Mouse (Mus musculus): ENCODE measurements at regions not wholly inside any gene's neighbourhood (a gene's known extent, or its start where the extent isn't known, plus 50 kb on each side); places are given as distances from the start of the nearest gene placed in this dataset.
"Not testable (repeated sequence)": the region's sequence is repeated elsewhere in the genome, so short reads cannot be mapped to it uniquely, and the experiment has no call there.

DNA sequence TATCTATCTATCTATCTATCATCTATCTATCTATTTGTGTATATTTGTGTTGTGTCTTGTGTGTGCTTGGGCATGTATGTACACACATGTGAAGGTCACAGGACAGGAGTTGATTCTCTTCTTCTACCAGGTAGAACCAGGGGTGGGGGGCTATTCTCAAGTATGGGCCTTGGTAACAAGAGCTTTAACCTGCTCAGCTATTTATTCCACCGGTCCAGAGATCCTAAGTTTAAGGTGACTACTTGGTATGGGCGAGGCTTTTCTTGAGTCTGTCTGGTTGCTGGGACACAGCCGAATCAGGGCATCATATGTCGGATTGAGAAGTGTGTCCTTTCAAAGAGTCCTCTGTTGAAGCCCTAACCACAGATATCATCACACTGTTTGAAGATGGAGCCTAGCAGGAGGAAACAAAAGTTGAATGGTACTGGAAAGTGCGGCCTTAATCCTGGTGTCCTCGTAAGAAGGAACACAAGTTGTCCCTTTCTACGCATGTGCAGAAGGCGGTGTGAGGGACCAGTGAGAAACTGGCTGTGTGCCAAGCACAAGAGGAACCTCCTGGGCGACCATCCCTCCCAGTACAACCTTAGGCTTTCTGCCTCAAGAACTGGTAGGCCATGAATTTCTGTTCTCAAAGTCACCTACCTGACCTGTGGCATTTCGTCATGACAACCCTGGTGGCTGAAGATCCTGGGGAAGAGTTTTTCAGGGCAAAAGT, 80.0 kb upstream of the Cpsf6 start:
- no peak for DNase-seq

DNA sequence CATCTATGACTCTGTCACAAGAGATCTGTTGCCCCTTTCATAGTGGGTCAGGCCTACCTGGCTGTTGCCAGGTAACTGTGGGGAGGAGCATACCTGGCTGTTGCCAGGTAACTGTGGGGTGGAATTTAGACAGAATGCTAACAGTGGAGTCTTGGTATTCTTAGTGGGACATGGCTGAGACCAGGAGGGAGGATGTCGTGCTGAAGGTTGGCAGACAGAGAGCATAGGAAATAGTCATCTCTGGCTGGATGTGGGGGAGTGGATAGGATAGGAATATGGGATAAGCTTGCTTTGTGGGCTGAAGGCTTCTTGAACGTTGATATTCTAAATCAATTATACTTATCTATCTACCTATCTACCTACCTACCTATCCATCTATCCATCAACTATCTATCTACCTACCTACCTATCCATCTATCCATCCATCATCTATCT, 79.2 kb upstream of the Cpsf6 start:
- DNase-seq: no peak

DNA sequence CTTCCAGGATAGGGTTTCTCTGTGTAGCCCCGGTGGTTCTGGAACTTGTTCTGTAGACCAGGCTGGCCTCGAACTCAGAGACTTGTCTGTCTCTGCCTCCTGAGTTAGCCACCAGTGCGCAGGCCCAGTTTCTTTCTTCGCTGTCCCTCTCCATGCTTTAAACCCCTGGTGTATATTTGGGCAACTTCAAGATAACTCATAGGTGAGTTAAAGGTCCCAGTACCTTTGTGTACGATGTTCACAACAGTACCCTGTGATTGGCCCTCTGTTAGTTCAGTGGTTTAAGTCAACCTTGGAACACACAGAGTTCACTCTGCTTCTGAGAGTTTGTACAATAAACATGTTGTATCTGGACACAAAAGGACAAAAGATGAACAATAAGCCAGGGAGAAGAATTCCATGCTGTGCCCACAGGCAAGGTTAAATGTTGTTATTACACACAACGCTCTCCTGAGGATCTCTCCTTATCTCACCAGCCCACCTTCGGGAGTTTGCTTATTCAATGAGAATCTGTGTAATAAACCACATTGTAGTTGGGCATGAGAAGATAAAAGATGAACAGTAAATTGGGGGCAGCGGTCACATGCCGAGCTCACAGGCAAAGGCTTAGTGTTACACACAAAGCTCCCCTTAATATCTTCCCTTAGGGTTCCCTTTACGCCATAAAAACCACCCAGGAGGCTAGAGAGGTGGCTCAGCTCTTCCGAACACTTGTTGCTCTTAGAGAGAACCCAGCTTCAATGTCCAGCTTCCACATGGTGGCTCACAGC, 78.6 kb upstream of the Cpsf6 start:
- no peak for DNase-seq

DNA sequence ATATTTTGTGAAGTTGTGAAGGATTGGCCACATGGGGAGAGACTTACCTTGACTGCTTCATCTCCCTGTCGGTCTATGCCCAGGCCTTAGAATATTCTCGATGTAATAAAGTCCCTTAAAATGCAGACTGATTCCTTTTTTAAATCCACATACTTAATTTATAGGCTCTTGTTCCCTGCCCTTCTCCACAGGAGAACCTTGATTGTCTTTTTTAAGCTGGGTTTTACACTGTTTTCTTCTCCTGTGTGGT, 77.8 kb upstream of the Cpsf6 start:
- no peak for DNase-seq

DNA sequence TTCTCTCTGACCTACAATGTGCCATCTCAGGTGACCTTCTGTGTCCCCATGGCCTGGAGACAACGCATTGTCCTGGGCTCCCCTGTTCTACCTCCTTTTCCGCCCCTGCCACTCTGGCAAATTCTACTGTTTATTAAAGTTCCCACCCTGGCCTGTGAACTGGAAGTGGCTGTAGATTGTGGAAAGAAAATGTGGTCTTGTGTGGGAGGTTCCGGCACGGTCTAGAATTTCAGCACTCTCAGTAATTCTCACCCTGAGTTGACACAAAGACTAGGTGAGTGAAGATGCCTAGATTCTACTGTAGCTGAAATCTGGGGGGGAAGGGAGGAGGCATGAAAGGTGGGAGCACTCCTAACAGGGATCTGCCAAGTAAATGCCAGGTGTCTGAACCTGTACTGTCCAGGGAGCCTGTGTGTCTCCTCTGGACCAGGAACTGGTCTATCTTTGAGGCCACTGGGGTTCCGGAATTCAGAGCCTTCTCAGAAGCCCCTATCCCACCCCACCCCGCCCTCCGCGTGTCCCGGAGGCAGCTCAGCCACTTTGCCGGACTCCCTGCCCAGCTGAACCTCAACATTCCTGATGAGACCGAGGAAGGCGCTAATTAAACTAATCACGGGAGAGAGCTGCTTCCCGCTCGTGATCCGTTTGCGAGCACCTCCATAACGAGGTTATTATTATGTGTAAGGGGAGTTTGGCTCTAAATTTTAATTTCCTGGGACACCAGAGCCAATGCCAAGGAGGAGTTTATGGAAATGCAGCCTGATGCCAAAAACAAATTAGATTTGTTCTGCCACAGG, 77.3 kb upstream of the Cpsf6 start:
- DNase-seq: no peak

DNA sequence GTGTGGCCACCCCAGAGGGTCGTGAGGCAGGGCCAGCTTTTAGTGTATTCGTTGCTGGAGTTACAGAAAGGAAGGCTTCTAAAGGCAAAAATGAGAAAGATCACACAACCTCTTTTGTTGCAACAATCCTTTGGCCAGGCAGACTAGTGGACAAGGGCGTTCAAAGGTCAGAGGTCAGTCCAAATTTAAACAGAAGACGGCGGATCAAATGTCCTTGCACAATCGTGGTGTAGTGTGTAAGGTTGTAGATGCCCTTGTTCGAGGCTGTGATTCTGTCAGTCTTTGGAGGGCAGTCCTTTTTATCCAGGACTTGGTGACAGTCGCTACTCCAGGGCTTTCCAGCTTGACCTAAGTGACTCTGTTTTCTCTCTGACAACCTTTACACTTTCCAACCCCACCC, 76.6 kb upstream of the Cpsf6 start:
- DNase-seq: no peak

DNA sequence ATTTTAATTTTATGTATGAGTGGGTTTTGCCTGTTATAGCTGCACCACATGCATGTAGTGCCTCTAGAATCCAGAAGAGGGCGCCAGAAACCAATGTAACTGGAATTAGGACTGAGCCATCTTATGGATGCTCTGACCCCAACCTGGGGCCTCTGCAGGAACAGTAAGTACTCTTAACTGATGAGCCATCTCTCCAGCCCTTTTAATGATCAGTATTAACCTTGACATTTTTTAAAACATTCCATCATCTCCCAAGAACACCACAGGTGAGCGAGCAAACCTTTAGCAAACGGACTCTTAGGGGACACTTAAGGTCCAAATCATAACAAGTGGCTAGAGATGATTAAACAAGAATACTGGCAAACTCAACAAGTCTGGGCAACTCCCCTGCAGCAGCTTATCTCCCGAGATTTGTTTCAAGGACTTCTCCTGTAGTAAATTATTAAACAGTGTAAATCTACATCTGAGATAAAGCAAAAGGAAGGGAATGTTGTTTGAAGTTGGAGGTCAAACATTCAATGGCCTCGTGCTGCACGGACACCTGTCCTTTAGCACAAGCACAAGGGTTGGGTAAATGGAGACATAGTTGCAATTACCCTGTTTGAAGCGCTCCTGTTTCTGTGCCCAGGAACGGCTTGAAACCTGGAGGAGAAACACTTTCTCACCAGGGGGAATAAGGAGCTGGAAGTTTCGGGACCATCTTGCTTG, 75.9 kb upstream of the Cpsf6 start:
- peak; percentile 40 for DNase-seq

DNA sequence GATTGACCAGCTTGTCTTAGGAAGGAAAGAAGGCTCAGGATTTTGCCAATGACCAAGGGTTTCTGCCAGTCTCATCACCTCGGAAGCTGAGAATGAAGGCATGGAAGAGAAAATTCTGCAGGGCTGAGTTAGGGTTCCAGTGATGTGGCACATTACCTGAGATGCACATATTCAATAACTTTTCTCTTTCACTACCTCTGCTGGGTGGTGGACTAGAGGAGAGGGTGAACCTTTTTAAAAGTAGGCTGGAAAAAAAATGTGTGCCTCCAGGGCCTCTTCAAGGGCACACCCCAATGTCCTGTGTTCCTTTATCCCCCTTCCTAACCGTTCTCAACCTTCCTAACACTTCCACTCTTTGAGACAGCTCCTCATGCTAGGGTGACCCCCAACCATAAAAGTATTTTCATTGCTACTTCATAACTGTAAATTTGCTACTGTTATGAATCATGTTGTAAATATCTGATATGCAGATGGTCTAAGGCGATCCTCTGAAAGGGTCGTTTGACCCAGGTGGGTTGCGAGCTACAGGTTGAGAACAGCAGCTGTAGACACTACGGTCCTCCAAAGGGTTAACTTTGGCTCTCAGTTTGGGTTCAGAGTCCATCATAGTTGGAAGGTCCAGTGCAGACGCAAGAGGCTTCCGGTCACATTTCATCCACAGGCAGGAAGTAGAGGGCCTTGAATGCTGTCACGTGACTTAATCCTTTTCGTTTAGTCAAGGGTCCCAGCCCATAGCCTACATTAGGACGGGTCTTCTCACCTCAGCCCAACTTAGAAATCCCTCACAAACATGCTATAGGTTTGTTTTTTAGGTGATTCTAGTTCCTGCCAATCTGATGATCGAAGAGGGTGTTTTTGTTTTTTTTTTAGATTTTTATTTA, 75.1 kb upstream of the Cpsf6 start:
- no peak for DNase-seq

DNA sequence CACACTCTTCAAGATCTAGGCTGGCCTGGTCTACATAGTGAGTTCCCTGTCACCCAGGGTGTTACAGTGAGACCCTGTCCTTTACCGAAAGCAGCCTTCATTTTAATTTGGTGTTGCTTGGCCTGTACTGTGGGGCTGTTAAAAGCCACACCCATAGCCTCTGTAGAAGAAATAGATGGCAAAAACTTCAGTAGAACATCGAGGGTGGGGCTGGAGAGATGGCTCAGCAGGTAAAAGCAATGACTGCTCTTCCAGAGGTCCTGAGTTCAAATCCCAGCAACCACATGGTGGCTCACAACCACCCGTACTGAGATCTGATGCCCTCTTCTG, 74.3 kb upstream of the Cpsf6 start:
- DNase-seq: no peak

DNA sequence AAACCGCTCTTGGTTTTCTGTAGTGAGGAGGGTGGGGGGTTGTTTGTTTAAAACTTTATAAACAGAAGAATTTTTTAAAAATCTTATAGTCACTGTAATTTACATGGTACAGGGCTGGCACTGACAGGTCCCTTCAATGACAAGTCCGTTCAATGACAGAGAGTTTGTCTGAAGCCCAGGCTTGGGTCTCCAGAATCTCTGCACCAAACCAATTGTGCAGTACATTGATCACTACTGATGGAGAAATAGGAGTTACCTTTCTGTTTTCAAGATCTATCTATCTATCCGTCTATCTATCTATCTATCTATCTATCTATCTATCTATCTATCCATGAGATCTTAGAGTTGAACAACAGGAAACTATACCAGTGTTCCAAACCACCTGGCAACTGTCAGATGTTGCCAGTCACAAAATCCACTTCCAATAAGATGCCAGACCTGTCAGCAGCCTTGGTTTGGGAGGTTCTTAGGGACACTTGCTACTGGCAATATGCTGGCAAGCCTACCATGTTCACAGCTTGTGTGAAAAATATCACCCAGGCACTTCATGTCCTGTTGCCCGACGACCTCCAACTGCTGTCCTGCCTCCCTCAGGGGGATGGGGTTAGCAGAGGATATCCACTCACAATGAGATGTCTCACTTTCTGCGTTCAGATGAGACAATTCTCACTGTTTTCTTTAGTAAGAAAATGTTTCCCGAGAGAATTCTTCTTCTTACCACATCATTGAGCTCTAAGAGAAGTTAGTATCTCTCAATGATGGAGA, 73.8 kb upstream of the Cpsf6 start:
- no peak for DNase-seq

DNA sequence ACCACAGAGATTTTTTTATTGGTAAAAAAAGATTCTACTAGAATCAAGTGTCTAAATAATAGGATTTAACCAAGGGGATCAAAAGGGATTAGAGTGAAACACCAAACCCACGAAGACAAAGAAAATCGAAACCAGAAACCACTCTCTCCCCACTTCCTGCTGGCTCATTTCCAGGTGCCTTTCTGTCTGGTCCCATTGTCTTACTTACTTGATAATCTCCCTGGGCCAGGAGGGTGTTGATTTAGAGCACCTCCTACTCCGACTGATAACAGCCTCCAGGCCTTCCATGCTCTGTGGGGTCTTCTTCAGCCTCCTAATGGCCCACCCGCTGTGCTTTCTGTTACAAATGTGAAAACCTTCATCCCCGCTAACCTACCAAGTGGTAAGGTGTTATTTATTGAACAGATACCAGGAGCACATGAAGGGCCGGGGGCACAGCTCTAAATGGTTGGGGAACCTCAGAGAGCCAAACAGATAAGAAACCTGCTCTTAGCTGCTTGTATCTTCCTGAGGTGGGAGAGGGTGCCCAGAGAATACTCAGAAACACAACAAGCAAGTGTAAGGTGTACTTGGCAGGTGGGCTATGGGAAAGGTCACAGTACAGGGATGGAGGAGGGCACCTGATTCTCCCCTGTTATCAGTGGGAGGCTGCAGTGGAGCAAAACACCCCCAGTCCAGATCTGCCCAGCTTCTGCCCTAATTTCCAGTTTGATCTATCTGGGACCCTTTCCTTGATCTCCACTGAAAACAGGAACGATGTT, 72.6 kb upstream of the Cpsf6 start:
- no peak for DNase-seq

DNA sequence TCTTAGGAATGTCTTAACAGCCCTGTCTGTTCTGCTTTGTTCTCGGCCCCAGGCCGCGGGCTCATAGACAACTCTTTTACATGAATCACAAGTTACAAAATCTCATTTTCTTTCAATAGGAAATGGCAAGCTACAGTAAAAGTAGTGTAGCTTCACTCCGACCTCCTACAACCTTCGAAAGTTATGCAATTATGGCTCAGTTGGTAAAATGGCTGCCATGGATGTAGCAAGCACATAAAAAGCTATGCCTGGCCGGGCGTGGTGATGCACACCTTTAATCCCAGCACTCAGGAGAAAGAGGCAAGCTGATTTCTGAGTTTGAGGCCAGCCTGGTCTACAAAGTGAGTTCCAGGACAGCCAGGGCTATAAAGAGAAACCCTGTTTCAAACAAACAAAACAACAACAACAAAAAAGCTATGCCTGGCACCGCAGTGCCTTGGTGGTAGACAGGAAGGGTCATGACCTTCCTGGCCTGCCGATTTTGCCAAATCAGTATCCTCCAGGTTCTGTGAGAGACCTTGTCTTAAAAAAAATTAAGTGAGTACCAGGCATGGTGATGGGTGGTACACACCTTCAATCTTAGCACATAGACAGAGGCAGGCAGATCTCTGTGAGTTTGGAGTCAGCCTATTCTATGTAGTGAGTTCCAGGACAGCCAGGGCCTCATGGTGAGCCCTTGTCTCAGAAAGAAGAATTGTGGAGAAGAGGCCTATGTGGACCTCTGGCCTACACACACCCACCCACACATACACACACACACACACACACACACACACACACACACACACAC, 71.8 kb upstream of the Cpsf6 start:
- DNase-seq: no peak

DNA sequence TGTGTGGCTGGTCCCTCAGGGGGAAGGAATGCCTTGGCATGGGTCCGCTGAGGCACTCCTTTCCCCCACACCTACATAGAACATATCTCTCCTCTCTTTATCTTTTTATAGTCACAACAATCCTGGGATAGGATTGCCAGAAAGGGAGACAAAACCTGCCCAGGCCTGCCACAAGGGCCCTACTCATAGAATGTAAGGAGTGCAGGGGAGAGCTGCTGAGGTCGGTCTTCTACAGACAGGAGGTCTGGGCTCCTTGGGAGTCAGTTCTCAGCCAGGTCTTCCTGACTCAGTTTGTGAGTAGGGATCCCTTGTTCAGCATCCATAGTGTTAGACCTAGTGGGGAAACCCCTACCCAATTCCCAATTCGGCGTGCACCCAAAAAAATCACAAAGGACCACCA, 70.8 kb upstream of the Cpsf6 start:
- no peak for DNase-seq

DNA sequence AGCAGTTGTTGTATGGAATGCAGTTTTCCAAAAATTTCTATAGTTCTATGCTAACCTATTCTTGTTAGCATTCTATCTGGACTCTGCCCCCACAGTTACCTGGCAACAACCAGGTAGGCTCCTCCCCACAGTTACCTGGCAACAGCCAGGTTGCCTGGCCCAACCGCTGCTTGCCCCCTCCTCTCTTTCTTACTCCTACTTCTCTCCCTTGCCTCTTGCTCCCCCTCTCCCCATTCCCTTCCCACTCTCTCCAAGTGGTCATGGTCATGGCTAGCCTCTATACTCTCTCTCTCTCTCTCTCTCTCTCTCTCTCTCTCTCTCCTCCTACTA, 70.4 kb upstream of the Cpsf6 start:
- DNase-seq: no peak

DNA sequence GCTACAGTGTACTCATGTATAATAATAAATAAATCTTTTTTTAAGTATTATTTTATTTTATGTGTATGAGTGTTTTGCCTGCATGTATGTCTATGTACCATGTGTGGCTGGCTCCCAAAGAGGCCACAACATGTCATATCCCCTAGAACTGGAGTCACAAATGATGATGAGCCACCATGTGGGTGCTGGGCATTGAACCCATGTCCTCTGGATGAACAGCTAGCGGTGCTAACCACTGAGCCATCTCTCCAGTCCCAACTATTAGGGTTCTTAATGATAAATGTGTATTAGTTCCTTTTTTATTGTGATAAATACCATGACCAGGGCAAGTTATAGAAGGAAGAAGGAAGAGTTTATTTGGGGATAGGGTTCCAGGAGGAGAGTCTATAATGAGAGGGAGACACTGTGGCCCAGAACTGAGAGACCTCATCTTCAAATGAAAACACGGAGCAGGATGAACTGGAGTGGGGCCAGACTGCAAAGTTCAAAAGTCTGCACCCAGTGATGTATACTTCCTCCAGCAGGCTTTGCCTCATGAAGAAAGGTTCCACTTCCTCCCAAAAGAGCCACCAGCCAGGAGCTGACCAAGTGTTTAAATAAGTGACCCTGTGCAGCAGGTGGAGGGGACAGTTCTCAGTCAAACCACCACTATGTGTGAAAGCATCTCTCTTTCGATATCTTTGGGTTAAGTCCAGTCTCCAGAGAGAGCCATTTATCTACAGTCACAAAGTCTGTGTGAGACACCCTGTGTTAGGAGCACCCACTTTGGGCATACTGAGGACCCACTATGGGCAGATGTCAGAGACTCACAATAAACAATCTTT, 69.8 kb upstream of the Cpsf6 start:
- no peak for DNase-seq

DNA sequence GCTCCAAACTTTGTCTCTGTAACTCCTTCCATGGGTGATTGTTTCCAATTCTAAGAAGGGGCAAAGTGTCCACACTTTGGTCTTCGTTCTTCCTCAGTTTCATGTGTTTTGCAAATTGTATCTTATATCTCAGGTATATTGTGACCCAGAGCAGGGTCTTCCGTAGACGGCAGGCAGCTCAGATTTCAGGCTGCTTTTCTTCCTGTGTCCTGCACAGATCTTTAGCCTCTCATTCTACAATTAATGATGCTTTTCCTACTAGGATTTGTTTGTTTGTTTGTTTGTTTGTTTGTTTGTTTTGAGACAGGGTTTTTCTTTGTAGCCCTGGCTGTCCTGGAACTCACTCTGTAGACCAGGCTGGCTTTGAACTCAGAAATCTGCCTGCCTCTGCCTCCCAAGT, 69.0 kb upstream of the Cpsf6 start:
- not testable (repeated sequence) for DNase-seq

DNA sequence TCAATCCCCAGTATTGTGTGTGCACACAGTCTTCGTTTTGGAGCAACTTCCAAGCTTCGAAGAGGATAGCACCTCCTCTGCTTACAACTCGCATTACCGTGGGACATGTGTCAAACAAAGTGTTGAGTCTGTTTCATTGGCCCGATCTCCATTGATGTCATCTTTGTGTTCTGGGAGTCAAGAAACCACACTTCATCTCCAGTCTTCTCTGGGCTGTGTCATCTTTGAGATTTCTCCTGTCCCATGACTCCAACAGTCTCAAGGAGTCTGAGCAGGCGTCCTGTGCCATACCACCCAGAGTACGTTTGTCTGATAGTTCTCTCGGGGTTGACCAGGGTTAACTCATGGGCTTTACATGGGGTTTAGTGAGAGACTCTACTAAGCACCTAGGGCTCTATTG, 67.8 kb upstream of the Cpsf6 start:
- DNase-seq: no peak

DNA sequence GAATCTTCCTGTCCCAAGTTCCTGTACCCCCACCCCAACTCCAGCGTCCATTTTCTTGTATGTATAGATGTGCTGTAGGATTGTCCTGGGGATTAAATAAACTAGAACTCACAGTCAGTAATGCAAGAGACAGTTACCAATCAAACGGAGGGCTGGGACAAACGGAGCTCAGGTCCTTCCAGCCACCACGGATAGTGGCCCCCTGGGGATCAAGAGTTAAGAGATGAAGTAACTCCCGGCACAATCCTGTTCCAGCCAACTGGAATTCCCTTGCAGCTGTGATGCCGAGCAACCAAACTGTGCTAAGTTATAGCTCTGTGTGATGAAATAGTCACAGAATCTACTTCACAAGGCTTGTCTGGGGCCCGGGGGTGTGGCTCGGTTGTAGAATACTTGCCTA, 67.4 kb upstream of the Cpsf6 start:
- DNase-seq: no peak

DNA sequence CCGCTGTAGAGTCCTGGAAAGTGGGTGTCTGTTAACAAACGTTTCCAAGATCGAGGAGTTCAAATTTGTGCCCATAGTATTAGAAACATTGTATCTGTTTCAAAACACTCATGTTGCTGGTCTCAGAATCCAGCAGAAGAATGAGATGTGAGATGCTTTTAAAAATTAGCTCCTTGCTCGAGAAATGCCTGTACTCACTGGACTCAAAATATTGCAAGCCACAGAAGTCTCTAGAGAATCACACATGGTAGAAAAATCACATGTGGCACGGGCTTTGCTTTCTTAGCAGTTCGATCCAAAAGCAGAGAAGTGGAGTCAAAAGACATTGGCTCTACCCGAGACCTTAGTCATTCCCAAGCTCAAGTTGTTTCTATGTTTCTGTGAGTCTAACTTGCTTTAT, 67.0 kb upstream of the Cpsf6 start:
- DNase-seq: no peak
